Mouse (Mus musculus) neutrophil, adult 65 days (primary cell): ENCODE data around the gene Nnat. TPM values are rescaled to one million over a fixed set of nuclear protein-coding genes. Genes with fewer than 3 reads are reported as not detected.

ENCODE experiments used
- total RNA-seq: library from RNA; stranded (reverse); gene quantifications from 2 replicates; pipeline ENCODE4 v1.2.4, GENCODE M21; 2023

Nnat gene
- 0.54 TPM in 1 of 2 replicates, not detected in the other for total RNA-seq

GRCm38 (mm10) chr2:157559858-157560257, at the start of gene Nnat:
Gene Nnat (plus strand): TSS chr2:157560078.

DNA sequence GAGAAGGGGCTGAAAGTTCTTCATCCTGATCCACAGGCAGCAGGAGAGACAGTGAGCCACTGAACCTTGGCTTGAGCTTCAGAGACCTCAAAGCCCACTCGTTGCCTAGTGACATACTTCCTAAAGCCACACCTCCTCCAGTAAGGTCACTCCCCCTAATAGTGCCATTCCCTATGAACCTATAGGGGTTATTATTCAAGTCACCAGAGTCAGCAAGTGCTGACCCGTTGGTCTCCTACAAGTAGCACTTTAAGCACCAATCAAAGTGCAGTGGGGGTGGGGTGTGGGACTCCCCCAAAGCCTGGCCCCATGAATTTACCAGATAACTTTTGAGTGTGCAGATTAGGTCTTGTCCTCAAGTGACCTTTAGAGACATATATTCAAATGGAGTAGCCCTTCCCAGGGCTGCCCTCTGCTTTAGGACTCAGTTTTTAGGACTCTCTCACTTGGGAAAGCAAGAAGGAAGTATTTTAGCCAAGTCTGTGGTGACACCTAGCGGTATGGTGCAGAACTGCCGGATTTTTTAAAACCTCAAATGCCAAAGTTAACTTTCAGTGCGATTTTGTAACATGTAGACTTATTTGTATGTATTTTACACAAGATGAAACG, 11.4 kb downstream of the Nnat start, which contains the start of gene Blcap:
Blcap (minus strand) TSS at position 51 of the 609 bp plus-strand sequence.

Other genes with a start within 250 kb of the Nnat start
- gene Ghrh, start 212.6 kb upstream of the Nnat start, total RNA-seq, result not detected in 2 replicates
- gene Manbal, start 192.5 kb upstream of the Nnat start, total RNA-seq, result 11.3 and 15.4 TPM in 2 replicates
- gene Src, start 141.6 kb upstream of the Nnat start, total RNA-seq, result 0.52 and 0.82 TPM in 2 replicates
- gene Blcap, start 11.2 kb downstream of the Nnat start, total RNA-seq, result 90.2 and 127 TPM in 2 replicates
- 16.9 and 21.6 TPM in 2 replicates for gene Ctnnbl1, start 177.3 kb downstream of the Nnat start, total RNA-seq